Mouse (Mus musculus): ENCODE results near the gene Fras1.

Fras1 gene

DNA sequence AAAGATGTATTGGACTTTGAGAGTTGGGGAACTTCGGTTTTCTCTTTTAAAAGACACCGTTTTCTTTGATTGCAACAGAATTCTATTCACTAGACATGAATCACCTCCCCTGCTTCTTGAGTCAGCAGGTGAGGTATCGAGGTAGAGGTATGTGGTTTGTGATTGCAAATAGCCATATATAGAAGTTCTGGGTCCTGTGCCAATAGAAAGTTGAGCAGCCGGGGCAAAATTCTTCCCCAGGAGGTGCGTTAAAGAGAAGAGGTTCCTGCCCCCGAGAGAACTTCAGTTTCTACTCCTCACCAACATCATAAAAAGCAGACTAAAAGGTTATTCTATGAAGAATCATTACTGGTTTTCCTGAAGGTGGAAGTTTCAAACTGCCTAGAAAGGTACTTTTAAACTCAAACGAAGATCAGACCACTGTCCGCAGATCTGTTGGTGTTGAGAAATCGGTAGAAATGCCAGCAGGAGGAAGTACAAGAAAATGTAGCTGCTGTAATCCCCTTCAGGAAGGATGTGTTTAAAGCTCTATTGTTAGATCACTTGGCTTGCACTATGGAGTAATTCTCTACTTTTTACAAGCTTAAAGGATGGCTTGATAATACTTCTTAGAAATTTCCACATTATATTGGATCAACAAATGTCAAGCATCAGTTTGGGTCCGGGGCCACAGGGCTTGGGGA is 420.3 kb downstream of the Fras1 start:
- DNase-seq: no peak

- no peak for DNase-seq
These were observed 422.0 kb downstream of the Fras1 start for GRCm38 (mm10) chr5:96795752-96796151.

- DNase-seq: no peak
These were observed 423.7 kb downstream of the Fras1 start for GRCm38 (mm10) chr5:96797465-96797864.

DNA sequence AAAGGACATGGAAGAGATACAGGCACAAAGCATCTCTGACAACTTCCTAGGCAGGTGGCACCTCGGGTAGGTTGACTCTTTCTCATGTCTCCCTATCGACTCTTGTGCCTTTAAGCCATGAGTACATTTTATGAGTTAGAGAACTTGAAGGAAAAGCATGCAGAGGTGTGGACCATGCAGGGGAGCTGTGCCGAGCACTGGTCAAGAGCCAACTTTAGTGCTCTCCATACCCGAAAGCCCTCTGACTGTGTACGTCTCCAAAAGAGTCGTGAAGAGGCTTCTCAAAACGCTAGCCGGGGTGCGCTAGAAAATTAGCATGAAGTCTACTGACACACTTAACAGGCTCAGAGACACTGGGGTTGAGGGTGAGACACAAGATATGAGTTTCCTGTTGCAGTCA is 425.4 kb downstream of the Fras1 start:
- DNase-seq: no peak

- no peak for DNase-seq
These were observed 426.2 kb downstream of the Fras1 start for GRCm38 (mm10) chr5:96799969-96800368.

GRCm38 (mm10) chr5:96802185-96802584 is 428.4 kb downstream of the Fras1 start:
- no peak for DNase-seq

- DNase-seq: no peak
These were observed 429.3 kb downstream of the Fras1 start for GRCm38 (mm10) chr5:96803091-96803490.

- no peak for DNase-seq
These were observed 430.5 kb downstream of the Fras1 start for GRCm38 (mm10) chr5:96804304-96804703.

DNA sequence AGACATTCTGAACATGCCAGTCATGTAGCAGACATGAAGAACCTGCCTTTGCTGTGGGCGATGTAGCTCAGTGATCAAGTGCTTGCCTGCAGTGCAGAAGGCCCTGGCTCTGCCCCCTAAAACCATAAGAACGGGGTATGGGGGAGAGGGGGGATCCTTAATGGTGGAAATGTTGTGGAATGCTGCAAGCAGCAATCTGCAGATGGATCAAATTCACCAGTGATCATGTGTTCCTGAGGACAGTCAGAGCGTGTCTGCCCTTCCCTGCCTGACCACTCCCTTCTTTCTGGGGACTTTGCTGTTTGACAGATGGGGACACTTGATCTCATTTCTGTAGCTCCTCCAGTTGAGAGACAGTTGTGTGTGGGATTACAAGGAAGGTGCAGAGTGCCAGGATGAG is 431.1 kb downstream of the Fras1 start:
- no peak for DNase-seq

DNA sequence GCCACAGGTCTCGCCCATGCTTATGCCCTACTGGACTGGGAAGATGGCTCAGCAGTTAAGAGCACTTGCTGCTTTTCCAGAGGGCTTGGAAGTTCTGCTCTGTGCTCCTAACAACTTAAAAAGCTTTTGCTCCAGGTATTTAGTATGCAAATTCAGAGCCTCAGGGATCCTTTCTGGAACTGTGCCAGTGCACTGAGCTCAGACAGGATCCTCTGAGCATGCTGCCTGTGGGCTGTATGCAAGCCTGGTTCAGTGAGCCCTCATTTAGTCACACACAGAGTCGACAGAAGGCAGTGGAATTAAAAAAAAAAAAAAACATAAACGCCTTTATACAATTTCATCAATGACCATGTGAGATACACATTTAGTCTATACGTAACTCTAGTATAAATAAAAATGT is 436.9 kb downstream of the Fras1 start:
- no peak for DNase-seq

GRCm38 (mm10) chr5:96824769-96825327 is 451.1 kb downstream of the Fras1 start:
- no peak for DNase-seq

GRCm38 (mm10) chr5:96827176-96827575 is 453.4 kb downstream of the Fras1 start:
- DNase-seq: no peak
